13 mouse cellular contexts compared by ENCODE assay signal in genomic region chr1:89703294-89703693, GRCm38 (mm10).
A peak's percentile ranks its signal among the peaks of the same experiment; 100 is the strongest.
DNase-seq lines count a peak whose midpoint lies in the region; ATAC-seq lines count a peak whose summit lies in the region.
"Had no signal": no experiment of that assay in that cellular context is flagged by ENCODE, and none has a peak within 500 bp of the region (broad histone marks: within the 10 kb centered on the region; RNA-seq: fewer than 3 reads in every experiment).

No protein-coding gene starts in this region.

- DNase-seq in kidney, adult 11 months = no peak
- DNase-seq in adrenal gland, postnatal 14 days = peak; percentile 59
- DNase-seq in embryo, embryonic 11 days = peak; percentile 67
- DNase-seq in hindbrain, embryonic 14.5 days (ENCODE audit: low spot score) = no peak
- no peak for DNase-seq in frontal cortex, adult 2 months (ENCODE audit: extremely low spot score in 1 of 2, low spot score in 1 of 2)
- DNase-seq in thymus, postnatal 25 days = no peak
- DNase-seq: cerebellum, postnatal 25 days; lung, embryonic 14.5 days had no signal

- no peaks in the 10 kb centered on the region for H3K9me3 ChIP-seq in kidney, embryonic 15.5 days (replicated peaks)
- no peaks in the 10 kb centered on the region for H3K9me3 ChIP-seq in hindbrain, embryonic 14.5 days (ENCODE audit: control insufficient read depth, low read length)
- H3K9me3 ChIP-seq: limb, embryonic 12.5 days; megakaryocyte, embryonic 14.5 days had no signal

- no peak overlapping the region for H3K4me3 ChIP-seq in kidney, embryonic 15.5 days (replicated peaks)
- H3K4me3 ChIP-seq in hindbrain, embryonic 14.5 days (replicated peaks; ENCODE audit: low read length) = no peak overlapping the region
- H3K4me3 ChIP-seq: layer of hippocampus, adult 2 months; limb, embryonic 12.5 days; megakaryocyte, embryonic 14.5 days had no signal

- H3K4me1 ChIP-seq in kidney, embryonic 15.5 days = peaks cover 15% of the 10 kb centered on the region
- peaks cover 46% of the 10 kb centered on the region for H3K4me1 ChIP-seq in hindbrain, embryonic 14.5 days (replicated peaks; ENCODE audit: control insufficient read depth, insufficient read depth, low read length)
- H3K4me1 ChIP-seq: megakaryocyte, embryonic 14.5 days had no signal

- WGBS in kidney, embryonic 15.5 days = 12% methylated on average over 13 of the region's 13 CpGs
- 9% methylated on average over 13 of the region's 13 CpGs for WGBS in hindbrain, embryonic 14.5 days

- H3K27ac ChIP-seq in kidney, embryonic 15.5 days = no peak overlapping the region
- peak overlapping the region; percentile 33; the same call in 1 of the 2 replicates for H3K27ac ChIP-seq in hindbrain, embryonic 14.5 days
- H3K27ac ChIP-seq: layer of hippocampus, adult 2 months; limb, embryonic 12.5 days had no signal

- ATAC-seq in kidney, embryonic 15.5 days (replicated peaks; ENCODE audit: low FRiP score) = peak; percentile 79; the same call in 1 of the 2 replicates
- ATAC-seq in hindbrain, embryonic 14.5 days (ENCODE audit: low FRiP score) = no peak

- peaks cover 4% of the 10 kb centered on the region; the same call in 1 of the 2 replicates for H3K36me3 ChIP-seq in kidney, embryonic 15.5 days
- H3K36me3 ChIP-seq in hindbrain, embryonic 14.5 days (replicated peaks; ENCODE audit: control insufficient read depth, insufficient read depth) = peaks cover 13% of the 10 kb centered on the region

- H3K4me2 ChIP-seq in kidney, embryonic 15.5 days = no peak overlapping the region
- H3K4me2 ChIP-seq in hindbrain, embryonic 14.5 days (replicated peaks) = no peak overlapping the region
- H3K4me2 ChIP-seq: limb, embryonic 12.5 days; lung, embryonic 14.5 days had no signal

- no peak overlapping the region for H3K9ac ChIP-seq in kidney, embryonic 15.5 days
- H3K9ac ChIP-seq in hindbrain, embryonic 14.5 days = no peak overlapping the region
- H3K9ac ChIP-seq: limb, embryonic 12.5 days; lung, embryonic 14.5 days had no signal

- 0 out of 2 replicates have a peak, but pooled peaks cover 3% of the 10 kb centered on the region for H3K27me3 ChIP-seq in kidney, embryonic 15.5 days
- no peaks in the 10 kb centered on the region for H3K27me3 ChIP-seq in hindbrain, embryonic 14.5 days (ENCODE audit: control insufficient read depth, insufficient read depth, low read length)
- H3K27me3 ChIP-seq: CH12.LX; limb, embryonic 12.5 days had no signal

Comparison
In these comparisons a context has a peak if more than half of its experiments do, and no peak if none do; other contexts are left out.
1. DNase-seq: peak in adrenal gland, postnatal 14 days (single experiment) and embryo, embryonic 11 days (single experiment); none in kidney, adult 11 months (single experiment), hindbrain, embryonic 14.5 days (single experiment), frontal cortex, adult 2 months (0 of 2) and thymus, postnatal 25 days (single experiment).